Mouse (Mus musculus): ENCODE results near the gene Pigu.
A peak's percentile ranks its signal among the peaks of the same experiment; 100 is the strongest.

The Pigu gene

DNA sequence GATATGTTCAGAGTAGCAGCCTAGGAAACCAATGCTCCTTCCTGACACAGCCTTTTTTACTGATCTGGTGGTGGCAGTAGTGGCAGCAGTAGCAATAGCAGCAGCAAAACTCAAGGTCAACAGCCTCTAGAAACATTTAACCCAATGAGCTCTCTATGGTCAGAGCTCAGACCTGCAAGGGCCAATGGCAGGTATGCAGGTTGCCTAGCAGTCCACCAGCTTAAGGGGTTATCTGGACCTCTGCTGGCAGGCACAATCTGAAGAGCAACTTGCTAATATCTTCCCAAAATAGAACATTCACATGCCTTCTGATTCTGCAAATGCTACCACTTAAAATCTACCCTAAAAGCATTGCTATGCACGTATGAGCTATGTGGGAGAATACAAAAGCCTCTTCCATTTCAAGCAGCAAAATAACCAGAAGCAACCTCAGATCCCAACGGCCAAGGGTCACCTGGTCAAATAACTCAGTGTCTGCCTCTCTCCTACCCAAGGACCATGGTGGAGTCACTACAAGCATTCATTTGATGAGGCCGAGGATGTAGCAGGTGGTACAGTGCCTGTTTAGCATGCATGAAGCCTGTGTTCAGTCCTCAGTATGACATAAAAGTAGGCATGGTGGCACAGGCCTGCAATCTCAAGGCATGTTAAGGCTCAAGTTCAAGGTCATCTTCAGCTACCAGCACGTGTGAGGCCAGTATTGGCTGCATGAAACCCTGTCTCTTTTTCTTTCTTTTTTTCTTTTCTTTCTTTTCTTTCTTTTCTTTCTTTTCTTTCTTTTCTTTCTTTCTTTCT lies 69.6 kb downstream of the Pigu start:
- DNase-seq (ENCODE audit: low read depth, low spot score) = no peak

DNA sequence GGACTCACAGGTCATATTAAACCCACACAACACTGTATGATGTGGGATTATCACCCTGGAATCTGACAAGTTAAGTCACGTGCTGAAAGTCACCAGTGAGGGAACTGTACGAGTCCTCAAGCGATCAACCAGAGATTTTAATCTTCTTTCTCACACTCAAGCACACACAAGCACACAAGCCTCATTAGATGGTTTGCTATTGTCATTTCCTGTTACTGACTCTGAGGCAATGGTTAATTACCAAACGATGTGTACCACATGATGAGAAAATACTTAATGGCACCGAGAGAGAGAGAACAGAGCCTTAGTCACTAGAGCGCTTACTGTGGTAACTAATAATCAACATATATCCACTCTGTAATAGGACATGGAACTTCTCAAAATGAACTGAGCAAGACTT lies 71.5 kb downstream of the Pigu start:
- no peak for DNase-seq (ENCODE audit: low read depth, low spot score)

GRCm38 (mm10) chr2:155284647-155285046 lies 72.6 kb downstream of the Pigu start:
- DNase-seq (ENCODE audit: low read depth, low spot score) = no peak

DNA sequence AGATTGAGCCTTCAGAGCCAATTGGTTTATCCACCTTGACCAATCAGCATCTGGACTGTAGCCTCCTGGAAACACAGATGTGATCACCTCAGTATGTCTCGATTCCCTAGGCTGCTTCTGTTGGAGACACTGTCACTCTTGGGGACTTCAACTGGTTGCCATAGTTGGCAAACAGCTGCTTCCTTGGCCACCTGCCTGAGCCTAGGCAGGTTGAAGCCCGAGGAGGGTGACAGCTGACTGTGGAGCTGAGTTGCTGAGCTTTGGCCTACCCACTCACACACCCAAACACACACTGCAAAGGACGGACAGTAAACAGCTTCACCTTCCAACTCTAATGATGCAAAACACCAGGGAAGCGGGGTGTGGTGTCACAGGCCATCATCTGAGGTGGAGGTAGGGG lies 73.4 kb downstream of the Pigu start:
- no peak for DNase-seq (ENCODE audit: low read depth, low spot score)

GRCm38 (mm10) chr2:155280116-155280515 lies 77.1 kb downstream of the Pigu start:
- no peak for DNase-seq (ENCODE audit: low read depth, low spot score)

- DNase-seq (ENCODE audit: low read depth, low spot score) = no peak
Observed at GRCm38 (mm10) chr2:155279163-155279562, 78.1 kb downstream of the Pigu start.

DNA sequence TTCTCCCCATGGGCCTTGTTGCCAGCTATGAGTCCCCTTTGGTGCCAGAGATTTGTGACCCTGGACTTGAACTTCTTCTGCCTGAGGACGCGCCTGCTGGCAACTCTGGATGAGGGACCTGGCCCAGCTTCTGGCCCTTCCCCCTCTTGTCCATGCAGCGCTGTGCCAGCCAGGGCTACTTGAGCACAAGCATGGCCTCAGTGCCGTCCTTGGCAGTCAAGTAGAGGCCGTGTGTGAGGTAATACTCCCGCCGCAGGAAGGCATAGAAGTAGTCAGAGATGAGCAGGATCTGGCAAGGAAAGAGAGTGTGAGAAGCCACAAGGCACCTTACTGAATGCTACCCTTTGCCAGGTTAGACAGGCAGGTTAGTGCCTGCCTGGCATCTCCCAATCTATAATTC lies 78.9 kb downstream of the Pigu start:
- DNase-seq (ENCODE audit: low read depth, low spot score) = no peak

DNA sequence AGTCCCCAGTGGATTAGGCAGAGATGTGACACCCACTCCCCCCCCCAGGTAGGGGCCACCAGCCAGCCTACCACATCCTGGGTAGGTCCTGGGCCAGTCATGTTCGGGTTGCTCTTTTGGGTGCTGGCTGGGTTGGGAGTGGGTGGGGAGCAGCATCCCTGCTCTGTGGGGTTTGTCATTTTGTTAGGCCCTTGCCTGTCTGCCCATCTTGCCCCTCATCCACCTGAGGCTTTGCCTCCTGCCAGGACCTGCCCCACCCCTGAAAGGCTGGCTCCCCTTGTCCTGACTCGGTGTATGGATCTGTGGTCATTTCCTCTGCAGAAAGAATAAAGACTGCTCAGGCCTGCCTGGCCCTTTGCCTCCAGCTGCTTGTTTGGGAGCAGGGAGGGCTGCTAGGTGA lies 79.5 kb downstream of the Pigu start:
- no peak for DNase-seq (ENCODE audit: low read depth, low spot score)

- peak; percentile 58 for DNase-seq (ENCODE audit: low read depth, low spot score)
Observed at GRCm38 (mm10) chr2:155276621-155277175, 80.5 kb downstream of the Pigu start.

- DNase-seq (ENCODE audit: low read depth, low spot score) = peak; percentile 92
Observed at GRCm38 (mm10) chr2:155276195-155276594, 81.0 kb downstream of the Pigu start, which contains the start of gene Map1lc3a. Gene Map1lc3a (plus strand): TSS chr2:155276297.

- DNase-seq (ENCODE audit: low read depth, low spot score) = no peak
Observed at GRCm38 (mm10) chr2:155273603-155274002, 83.6 kb downstream of the Pigu start.

DNA sequence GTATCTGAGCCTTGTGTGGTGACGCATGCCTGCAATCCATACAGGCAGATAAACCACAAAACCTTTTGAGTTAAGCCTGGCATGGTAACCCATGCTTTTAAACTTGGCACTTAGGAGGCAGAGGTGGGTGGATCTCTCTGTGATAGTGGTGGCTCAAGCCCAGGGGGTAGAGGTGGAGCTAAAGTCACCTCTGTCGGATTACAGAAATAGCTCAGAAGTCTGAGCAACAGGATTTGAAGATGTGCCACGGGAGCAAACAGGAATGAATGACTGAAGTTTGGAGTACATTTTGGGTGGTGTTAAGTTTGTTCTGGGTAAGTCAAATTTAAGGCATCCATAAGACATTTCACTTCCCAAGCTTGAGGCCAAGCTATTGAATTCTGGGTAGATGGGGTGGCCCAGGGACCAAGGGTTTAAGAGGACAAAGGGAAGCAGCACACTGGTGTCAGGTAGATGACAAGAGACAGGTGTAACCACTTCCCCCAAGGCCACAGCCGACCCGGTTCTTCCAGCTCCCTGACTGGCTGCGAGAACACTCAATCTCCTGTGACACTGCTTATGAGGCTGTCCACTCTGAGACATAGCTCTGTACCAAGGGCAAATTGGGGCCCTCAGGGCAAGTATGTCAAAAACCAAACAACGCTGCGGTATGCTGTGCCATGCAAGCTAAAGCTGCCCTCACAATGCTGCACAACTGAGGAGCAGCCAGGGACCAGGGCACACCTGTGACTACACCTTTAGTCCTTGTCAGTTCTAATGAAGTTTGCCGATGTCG lies 84.6 kb downstream of the Pigu start:
- DNase-seq (ENCODE audit: low read depth, low spot score) = no peak

DNA sequence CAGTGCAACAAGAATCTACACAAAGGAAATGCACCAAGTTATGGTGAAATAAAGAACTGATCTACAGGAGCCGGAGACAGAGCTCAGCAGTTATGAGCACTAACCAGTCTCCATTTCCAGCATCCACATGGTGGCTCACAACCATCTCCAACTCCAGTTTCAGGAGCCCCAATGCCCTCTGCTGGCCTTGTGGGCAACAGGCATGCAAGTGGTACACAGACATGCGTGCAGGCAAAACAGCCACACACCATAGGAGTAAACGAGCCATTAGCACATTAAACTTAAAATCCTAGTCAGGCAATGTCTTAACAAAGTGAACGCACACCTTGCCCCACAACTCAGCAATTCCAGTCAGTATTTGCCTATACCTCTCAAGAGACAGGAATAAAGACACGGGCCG lies 85.3 kb downstream of the Pigu start:
- peak; percentile 54 for DNase-seq (ENCODE audit: low read depth, low spot score)

DNA sequence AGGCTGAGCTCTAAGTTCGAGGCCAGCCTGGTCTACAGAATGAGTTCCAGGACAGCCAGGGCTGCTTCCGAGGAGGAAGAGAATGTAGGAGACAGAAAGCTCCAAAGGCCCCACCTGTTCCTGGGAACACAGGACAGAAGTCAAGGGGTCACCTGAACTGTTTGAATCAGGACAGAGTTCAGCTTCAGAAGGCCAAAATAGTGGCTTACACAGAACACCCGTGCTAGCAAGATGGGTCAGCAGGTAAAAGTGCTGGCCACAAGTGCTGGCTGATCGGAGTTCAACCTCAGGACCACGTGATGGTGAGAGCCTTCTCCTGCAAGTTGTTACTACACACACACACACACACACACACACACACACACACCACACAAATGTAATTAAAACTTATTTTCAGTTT lies 90.3 kb downstream of the Pigu start:
- no peak for DNase-seq (ENCODE audit: low read depth, low spot score)

GRCm38 (mm10) chr2:155265526-155265925 lies 91.7 kb downstream of the Pigu start:
- DNase-seq (ENCODE audit: low read depth, low spot score) = no peak

- DNase-seq (ENCODE audit: low read depth, low spot score) = no peak
Observed at GRCm38 (mm10) chr2:155249588-155249987, 107.6 kb downstream of the Pigu start.

DNA sequence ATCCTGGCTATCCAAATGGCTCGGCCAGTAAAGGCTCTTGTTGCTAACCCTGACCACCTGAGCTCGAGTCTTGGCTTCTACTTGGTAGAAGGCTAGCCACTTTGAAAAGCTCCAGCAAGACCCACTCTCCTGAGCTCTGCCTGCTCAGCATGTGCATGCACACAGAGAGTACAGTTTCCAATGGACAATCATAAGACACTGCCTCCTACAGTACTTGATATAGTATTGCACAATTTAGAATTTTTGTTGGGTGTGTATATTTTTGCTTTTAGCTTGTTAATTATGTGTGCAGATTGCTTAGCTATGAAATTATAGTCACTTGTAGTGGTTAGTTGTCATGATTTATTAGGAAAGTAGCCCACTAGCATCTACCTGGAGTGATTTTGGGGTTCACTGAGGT lies 108.5 kb downstream of the Pigu start:
- no peak for DNase-seq (ENCODE audit: low read depth, low spot score)

DNA sequence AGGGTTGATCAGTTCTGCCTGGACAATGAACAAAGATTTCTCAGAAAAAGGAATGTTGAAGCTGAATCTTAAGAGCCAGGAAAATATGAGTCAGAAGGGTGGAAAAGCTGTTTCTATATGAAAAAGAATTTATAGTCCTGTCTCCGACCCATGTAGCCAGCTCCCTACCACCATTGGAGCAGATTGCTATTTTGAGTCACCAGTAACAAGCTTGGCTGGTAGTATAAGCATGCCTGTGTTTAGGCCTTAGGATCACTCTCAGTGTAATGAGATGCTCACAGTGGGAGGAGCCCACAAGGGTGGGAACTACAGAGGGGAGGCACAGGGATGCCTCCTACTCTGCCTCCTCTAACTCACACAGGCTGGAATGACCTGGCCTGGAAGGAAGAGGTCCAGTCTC lies 109.0 kb downstream of the Pigu start:
- peak; percentile 93 for DNase-seq (ENCODE audit: low read depth, low spot score)

DNA sequence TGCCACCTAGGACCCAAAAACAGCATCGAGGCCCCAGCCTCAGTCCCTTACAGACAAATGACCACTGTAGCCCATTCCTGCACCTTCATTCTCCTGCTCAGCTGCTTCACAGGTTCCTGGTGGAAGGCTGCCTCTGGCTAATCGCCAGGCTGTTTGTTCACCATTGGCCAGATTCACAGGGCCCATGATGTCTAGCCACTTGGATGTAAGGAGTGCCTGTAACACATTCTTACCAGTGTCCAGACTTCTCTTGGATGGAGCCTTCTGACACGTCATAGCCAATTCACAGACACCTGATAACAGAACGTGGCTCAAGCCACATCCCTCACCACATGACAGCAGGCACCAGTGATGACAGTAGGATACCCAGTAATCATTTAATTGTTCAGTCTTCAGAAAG lies 111.0 kb downstream of the Pigu start:
- DNase-seq (ENCODE audit: low read depth, low spot score) = no peak

GRCm38 (mm10) chr2:155242296-155242855 lies 114.9 kb downstream of the Pigu start:
- DNase-seq (ENCODE audit: low read depth, low spot score) = peak; percentile 97

- DNase-seq (ENCODE audit: low read depth, low spot score) = peak; percentile 21
Observed at GRCm38 (mm10) chr2:155240915-155241314, 116.3 kb downstream of the Pigu start.

DNA sequence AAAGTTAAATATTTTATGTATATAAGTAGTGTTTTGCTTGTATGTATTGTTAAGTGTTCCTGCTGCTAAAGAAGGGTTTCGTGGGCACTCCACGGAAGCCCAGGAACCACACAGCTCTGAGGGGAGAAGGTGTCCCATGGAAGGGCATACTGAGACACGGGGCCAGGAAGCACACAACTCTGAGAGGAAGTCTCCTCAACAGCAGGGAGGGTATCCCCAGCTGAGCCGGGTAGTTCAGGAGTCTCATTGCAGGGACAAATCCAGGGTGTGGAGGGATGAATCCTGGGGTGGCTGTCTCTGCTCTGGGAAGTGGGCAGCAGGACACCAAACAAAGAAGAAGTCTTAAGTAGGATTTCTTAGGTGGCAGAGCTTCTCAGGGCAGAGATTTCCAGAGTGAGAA lies 120.0 kb downstream of the Pigu start:
- DNase-seq (ENCODE audit: low read depth, low spot score) = peak; percentile 32

All from 3T3-L1 (cell line).